Mouse (Mus musculus) G1E (cell line): ENCODE measurements around the gene Rps8.

Experiments
- CTCF ChIP-seq: IDR thresholded peaks from 2 replicates; pipeline ENCODE4 v1.5.1; 2012; ENCODE audit warnings: low read depth, low read length, inconsistent platforms, mixed read lengths
- GATA1 ChIP-seq: IDR thresholded peaks from 2 replicates; pipeline ENCODE4 v1.6.1; 2012; ENCODE audit warnings: borderline replicate concordance, low read length, inconsistent platforms, mixed read lengths

GRCm38 (mm10) chr4:117131198-117131597 lies 24.8 kb downstream of the Rps8 start:
- TF ChIP-seq GATA1 (no peak), CTCF (no peak)
